Mouse (Mus musculus) small intestine, adult 2 months (tissue): Measurements from ENCODE around the gene Epn2. TPM values are rescaled to one million over a fixed set of nuclear protein-coding genes. Genes with fewer than 3 reads are reported as not detected.

Source experiments
- H3K27ac ChIP-seq: fragments of 200-500 bp; 2 replicates; pipeline ENCODE4 v1.5.1; 2012; ENCODE audit warnings: low read depth, low read length, control low read depth, inconsistent platforms; ENCODE audit not compliant: insufficient read depth
- H3K27me3 ChIP-seq: fragments of 200-500 bp; 2 replicates; pipeline ENCODE4 v1.6.1; 2012; ENCODE audit warnings: mild to moderate bottlenecking, moderate library complexity, low read length, inconsistent platforms; ENCODE audit not compliant: control insufficient read depth, insufficient read depth
- H3K36me3 ChIP-seq: fragments of 200-500 bp; 2 replicates; pipeline ENCODE4 v1.6.1; 2012; ENCODE audit warnings: mild to moderate bottlenecking, low read length, control low read depth, inconsistent platforms; ENCODE audit not compliant: control insufficient read depth, insufficient read depth
- H3K4me1 ChIP-seq: fragments of 200-500 bp; 2 replicates; pipeline ENCODE4 v1.6.1; 2012; ENCODE audit warnings: low read length, inconsistent platforms, mixed read lengths; ENCODE audit not compliant: control insufficient read depth, insufficient read depth, insufficient read length
- H3K4me3 ChIP-seq: fragments of 200-500 bp; 2 replicates; pipeline ENCODE4 v1.5.1; 2012; ENCODE audit warnings: low read depth, mild to moderate bottlenecking, control low read depth, inconsistent platforms, low read length, moderate library complexity
- CTCF ChIP-seq: fragments of 200-500 bp; IDR thresholded peaks from 2 replicates; pipeline ENCODE4 v1.5.1; 2012; ENCODE audit warnings: low read depth, mild to moderate bottlenecking, control low read depth, inconsistent platforms, low read length, moderate library complexity, mixed read lengths; ENCODE audit not compliant: insufficient replicate concordance, insufficient read length; ENCODE audit errors: extremely low read depth
- POLR2A ChIP-seq: fragments of 200-500 bp; IDR thresholded peaks from 2 replicates; pipeline ENCODE4 v1.6.1; 2012; ENCODE audit warnings: low read depth, mild to moderate bottlenecking, control low read depth, inconsistent platforms, low read length, moderate library complexity
- WGBS: fragments of 180-500 bp; shearing (Covaris S2); methylation state at CpG from one replicate; pipeline ENCODE4 v1.1.7; 2018; 5-methylcytosine and 5-hydroxymethylcytosine counted together
- polyA plus RNA-seq: library from polyadenylated mRNA; depleted of rRNA; stranded (reverse); fragments of >200 nt; gene quantifications from 2 replicates; pipeline ENCODE4 v1.2.3, GENCODE M21; 2012

The Epn2 gene
- polyA plus RNA-seq, 1 experiment = 7.9 TPM

DNA sequence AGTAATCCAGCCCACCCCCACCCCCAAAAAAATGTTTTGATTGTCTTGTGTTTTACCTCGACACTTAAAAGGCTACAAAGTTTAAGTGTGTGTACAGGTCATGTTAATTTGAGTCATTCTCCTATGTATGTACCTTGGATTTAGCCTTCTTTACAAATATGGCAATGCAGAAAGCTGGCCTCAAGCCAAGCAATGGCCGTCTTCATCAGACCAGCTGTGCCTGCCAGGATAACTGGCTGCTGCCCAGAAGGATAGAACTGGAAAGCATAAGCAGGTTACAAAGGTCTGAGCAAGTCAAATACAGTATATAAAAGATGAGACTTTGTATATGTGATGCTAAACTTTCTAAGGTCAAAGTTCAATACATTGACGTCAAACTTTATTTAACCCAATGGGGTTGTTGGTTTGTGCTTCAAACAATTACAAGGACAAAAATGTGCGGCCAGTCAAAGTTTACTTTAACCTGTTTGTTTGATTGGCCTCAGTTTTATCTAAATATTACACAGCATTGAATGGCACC is 32.7 kb upstream of the Epn2 start:
- Histone ChIP-seq H3K27me3 (no peaks in the 10 kb centered on the region), H3K4me1 (no peaks in the 10 kb centered on the region), H3K36me3 (no peaks in the 10 kb centered on the region), H3K4me3 (no peak overlapping the region), H3K27ac (no peak overlapping the region)
- 19% methylated on average over 4 of the region's 4 CpGs for WGBS
- TF ChIP-seq POLR2A (no peak), CTCF (no peak)

DNA sequence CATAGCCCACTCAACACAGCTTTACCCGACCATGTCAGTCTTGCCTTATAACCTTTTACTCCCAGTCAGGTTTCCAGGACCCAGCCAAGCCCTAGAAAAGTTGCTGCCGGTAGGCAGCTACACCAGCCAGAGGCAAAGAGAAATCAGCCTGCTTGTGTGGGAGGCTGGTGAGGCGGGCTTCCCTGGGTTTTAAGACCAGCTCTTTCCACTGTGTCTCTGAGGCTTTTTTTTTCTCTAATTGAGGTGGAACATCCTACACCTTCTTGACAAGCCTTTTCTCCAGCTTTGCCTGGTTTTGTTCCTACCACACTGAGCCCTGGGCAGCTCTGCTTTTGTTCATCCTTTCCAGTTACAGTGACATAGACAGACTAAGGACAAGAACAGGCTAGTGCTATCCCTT is 31.7 kb upstream of the Epn2 start:
- Histone ChIP-seq H3K27ac (no peak overlapping the region), H3K4me1 (no peaks in the 10 kb centered on the region), H3K4me3 (no peak overlapping the region), H3K27me3 (no peaks in the 10 kb centered on the region), H3K36me3 (no peaks in the 10 kb centered on the region)
- TF ChIP-seq CTCF (no peak), POLR2A (no peak)
- 88% methylated on average over 3 of the region's 3 CpGs for WGBS

DNA sequence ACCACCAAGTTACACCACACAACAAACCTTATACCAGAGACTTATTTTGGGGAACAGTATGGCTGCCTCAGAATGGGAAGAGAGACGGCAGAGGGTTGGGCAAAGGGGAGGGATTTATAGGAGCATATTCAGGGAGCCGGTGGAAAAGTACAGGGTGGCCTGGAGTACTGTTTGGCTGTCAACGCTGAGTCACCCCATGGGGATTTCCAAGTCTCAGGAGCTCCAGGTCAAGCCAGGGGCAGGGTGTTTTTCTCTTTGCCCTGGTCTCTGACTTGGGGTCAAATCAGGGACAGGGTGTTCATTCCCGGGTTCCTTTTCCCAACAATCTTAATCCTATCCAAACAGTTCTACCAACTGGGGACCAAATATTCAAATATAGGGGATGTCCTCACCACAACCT is 28.6 kb upstream of the Epn2 start:
- Histone ChIP-seq H3K4me3 (no peak overlapping the region), H3K27me3 (no peaks in the 10 kb centered on the region), H3K4me1 (no peaks in the 10 kb centered on the region), H3K27ac (no peak overlapping the region), H3K36me3 (no peaks in the 10 kb centered on the region)
- 52% methylated on average over 4 of the region's 4 CpGs for WGBS
- no peak for TF ChIP-seq CTCF
- TF ChIP-seq POLR2A = no peak

DNA sequence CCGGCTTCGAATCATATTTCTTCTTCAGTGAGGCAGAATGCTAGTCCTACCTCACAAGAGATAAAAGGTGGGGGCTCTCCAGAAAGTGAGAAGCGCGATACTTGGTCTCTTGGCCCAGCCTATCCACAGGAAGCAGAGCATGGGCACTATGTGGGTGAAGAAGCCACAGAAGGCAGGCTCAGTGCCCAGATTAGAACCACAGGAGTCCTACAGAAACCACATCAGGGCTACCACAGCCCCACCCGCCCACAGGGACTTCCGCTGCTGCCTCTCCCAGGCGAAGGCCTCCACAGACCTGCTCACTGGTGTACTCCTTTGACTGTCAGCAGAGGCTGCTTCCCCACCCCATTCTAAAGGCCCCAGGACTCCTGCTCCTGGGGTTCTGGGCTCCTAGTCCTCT is 23.2 kb upstream of the Epn2 start:
- Histone ChIP-seq H3K4me3 (no peak overlapping the region), H3K27ac (no peak overlapping the region), H3K4me1 (0 out of 2 replicates have a peak, but pooled peaks cover 2% of the 10 kb centered on the region), H3K36me3 (no peaks in the 10 kb centered on the region), H3K27me3 (no peaks in the 10 kb centered on the region)
- 78% methylated on average over 7 of the region's 7 CpGs for WGBS
- no peak for TF ChIP-seq CTCF
- no peak for TF ChIP-seq POLR2A

DNA sequence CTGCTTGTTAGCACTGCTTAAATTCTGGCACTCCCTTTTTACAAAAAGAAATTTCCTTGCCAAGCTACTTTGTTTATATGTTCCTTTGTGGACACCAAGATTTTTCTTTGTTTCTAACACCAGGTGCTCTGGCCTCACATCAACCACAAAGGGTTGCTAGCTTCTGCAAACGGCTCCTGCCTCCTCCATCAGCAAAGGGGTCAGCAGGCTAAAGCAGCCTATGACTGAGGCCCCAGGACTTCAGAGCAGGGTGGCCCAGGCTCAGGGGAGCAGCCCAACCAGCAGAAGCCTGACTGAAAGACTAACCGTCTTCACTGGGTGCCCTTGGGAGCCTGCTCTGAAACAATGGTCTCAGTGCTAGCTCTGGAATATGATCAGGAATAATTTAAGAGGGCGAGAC is 22.0 kb upstream of the Epn2 start:
- Histone ChIP-seq H3K36me3 (no peaks in the 10 kb centered on the region), H3K27me3 (no peaks in the 10 kb centered on the region), H3K27ac (no peak overlapping the region), H3K4me1 (0 out of 2 replicates have a peak, but pooled peaks cover 2% of the 10 kb centered on the region), H3K4me3 (no peak overlapping the region)
- no peak for TF ChIP-seq CTCF
- no peak for TF ChIP-seq POLR2A
- WGBS = 55% methylated on average over 3 of the region's 3 CpGs

DNA sequence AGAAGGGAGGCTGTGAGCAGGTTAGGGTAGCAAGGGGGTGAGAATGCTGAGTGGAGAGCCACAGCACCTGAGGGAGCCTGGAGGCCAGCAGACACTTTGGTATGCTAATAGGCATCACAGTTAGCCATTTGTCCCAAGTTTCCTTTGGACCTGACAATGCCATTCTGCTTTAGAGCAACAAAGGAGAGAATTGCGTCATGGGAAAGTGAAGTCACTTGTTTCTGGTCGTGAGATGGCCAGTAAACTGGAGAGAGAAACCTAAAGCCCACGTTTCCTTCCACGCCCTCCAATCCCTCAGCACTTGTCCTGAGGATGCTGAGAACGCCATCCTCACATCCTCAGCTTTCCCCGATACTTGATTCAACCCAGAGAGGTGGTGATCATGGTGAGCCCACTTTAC is 18.9 kb upstream of the Epn2 start:
- H3K4me1 ChIP-seq = 0 out of 2 replicates have a peak, but pooled peaks cover 2% of the 10 kb centered on the region
- no peak overlapping the region for H3K27ac ChIP-seq
- no peak overlapping the region for H3K4me3 ChIP-seq
- no peaks in the 10 kb centered on the region for H3K36me3 ChIP-seq
- WGBS = 65% methylated on average over 6 of the region's 6 CpGs
- H3K27me3 ChIP-seq = no peaks in the 10 kb centered on the region
- TF ChIP-seq CTCF (no peak), POLR2A (no peak)

DNA sequence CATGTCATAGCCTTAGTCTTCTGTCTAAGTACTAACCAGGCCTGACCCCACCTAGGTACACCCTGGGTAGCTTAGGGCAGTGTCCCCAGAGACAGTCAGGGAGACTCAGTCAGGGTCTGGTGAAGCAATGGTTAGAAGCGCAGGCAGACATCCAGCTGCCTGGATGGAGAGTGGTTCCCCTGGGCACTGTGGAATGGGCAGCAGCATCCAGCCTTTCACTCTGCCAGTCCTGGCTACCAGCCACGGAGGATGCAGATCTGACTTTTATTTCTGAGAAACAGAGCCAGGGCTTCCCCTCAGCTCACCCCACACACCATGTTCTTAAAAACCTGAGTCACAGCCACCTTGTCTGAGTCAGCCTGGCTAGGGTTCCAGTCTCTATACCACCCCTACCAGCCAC is 18.0 kb upstream of the Epn2 start:
- H3K4me3 ChIP-seq = no peak overlapping the region
- H3K27ac ChIP-seq = no peak overlapping the region
- H3K36me3 ChIP-seq = no peaks in the 10 kb centered on the region
- H3K4me1 ChIP-seq = 0 out of 2 replicates have a peak, but pooled peaks cover 2% of the 10 kb centered on the region
- no peak for TF ChIP-seq POLR2A
- TF ChIP-seq CTCF = no peak
- WGBS = 82% methylated on average over 2 of the region's 2 CpGs
- no peaks in the 10 kb centered on the region for H3K27me3 ChIP-seq

DNA sequence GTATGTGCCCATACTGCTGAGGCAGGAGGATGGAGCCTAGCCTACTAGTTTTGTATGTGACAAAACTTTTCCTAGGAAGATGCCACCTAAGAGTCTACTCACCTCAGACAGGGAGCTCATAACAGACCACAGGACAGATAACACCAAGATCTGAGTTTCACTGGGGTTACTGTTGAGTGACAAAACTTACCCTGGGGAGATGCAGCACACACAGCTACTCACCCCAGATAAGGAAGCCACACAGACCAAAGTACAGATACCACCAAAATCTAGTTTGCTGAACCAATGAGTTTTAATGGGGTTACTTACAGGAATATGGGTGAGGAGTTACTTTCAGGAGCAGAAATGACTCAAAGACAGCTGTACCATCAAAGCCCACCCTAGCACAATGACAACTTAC is 13.6 kb upstream of the Epn2 start:
- Histone ChIP-seq H3K27ac (no peak overlapping the region), H3K4me3 (no peak overlapping the region), H3K27me3 (no peaks in the 10 kb centered on the region), H3K4me1 (no peaks in the 10 kb centered on the region), H3K36me3 (no peaks in the 10 kb centered on the region)
- TF ChIP-seq CTCF = no peak
- TF ChIP-seq POLR2A = no peak
